20 mouse cellular contexts compared by ENCODE assay signal in the genomic region with DNA sequence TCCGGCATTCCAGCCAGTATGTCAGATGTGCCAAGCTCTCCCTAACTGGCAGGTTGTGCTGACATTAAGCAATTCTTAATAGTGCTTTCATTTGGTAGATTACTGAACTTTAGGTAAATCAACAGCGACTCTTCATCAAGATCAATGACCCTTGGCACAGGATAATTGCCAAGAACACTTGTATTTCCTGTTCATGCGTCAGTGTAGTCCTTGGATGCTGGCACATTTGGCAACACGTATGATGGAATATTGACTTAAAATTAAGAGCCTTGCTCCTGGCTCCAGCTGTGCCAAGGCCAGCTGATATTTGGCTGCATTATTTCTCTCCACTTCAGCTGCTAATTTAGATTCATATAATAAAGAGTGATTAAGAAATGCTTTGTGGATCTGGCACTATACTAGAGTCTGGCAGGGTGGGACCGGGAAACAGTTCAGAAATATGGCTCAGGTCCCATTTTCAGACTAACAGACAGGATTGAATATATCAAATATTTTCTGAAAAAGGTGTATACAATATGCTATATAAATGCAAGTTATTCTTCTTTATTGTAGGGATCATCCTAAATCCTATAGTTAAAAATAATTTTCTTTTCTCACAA.
DNase-seq lines count a peak whose midpoint lies in the region; ATAC-seq and TF ChIP-seq lines count a peak whose summit lies in the region.
"Had no signal": no experiment of that assay in that cellular context is flagged by ENCODE, and none has a peak within 500 bp of the region (broad histone marks: within the 10 kb centered on the region; RNA-seq: fewer than 3 reads in every experiment).

No protein-coding gene starts in this region.

- peak; percentile 53; the same call in 1 of the 2 replicates for ATAC-seq in forebrain, embryonic 15.5 days (replicated peaks)
- peak; percentile 45; the same call in 1 of the 2 replicates for ATAC-seq in stomach, postnatal 0 days (ENCODE audit: low FRiP score, low TSS enrichment)

- no peaks in the 10 kb centered on the region for H3K9me3 ChIP-seq in forebrain, embryonic 15.5 days
- H3K9me3 ChIP-seq in forebrain, embryonic 10.5 days, result no peaks in the 10 kb centered on the region
- H3K9me3 ChIP-seq in stomach, postnatal 0 days (ENCODE audit: control insufficient read depth, low read length), result no peaks in the 10 kb centered on the region
- H3K9me3 ChIP-seq: G1E; heart, embryonic 12.5 days; stomach, embryonic 15.5 days had no signal

- no peak for TF ChIP-seq POLR2A in liver, adult 2 months (IDR thresholded peaks at IDR 0.05; ENCODE audit: extremely low read depth, insufficient read depth, low read length)

- peaks cover 15% of the 10 kb centered on the region for H3K4me1 ChIP-seq in forebrain, embryonic 15.5 days
- peaks cover 28% of the 10 kb centered on the region for H3K4me1 ChIP-seq in forebrain, embryonic 10.5 days
- H3K4me1 ChIP-seq in liver, adult 2 months (ENCODE audit: control insufficient read depth, insufficient read depth, low read length), result peaks cover 8% of the 10 kb centered on the region
- no peaks in the 10 kb centered on the region for H3K4me1 ChIP-seq in stomach, postnatal 0 days (replicated peaks; ENCODE audit: control insufficient read depth, insufficient read depth)
- H3K4me1 ChIP-seq: stomach, embryonic 15.5 days had no signal

- no peak for TF ChIP-seq EP300 in stomach, postnatal 0 days (optimal IDR thresholded peaks at IDR 0.05)

- H3K9ac ChIP-seq in forebrain, embryonic 15.5 days (replicated peaks), result no peak overlapping the region
- H3K9ac ChIP-seq in liver, adult 2 months (ENCODE audit: low read depth, low read length), result no peak overlapping the region
- no peak overlapping the region for H3K9ac ChIP-seq in stomach, postnatal 0 days (ENCODE audit: low read length)
- H3K9ac ChIP-seq: heart, embryonic 12.5 days; lung, embryonic 14.5 days; stomach, embryonic 15.5 days had no signal

- H3K4me2 ChIP-seq in forebrain, embryonic 15.5 days (replicated peaks), result no peak overlapping the region
- no peak overlapping the region for H3K4me2 ChIP-seq in stomach, postnatal 0 days (replicated peaks; ENCODE audit: low read depth)
- H3K4me2 ChIP-seq: heart, embryonic 12.5 days; lung, embryonic 14.5 days; midbrain, embryonic 11.5 days; stomach, embryonic 15.5 days had no signal

- H3K27me3 ChIP-seq in forebrain, embryonic 15.5 days, result no peaks in the 10 kb centered on the region
- no peaks in the 10 kb centered on the region for H3K27me3 ChIP-seq in forebrain, embryonic 10.5 days (ENCODE audit: poor library complexity, severe bottlenecking)
- H3K27me3 ChIP-seq in liver, adult 2 months (ENCODE audit: control insufficient read depth, insufficient read depth, low read length), result peaks cover 10% of the 10 kb centered on the region; the same call in 1 of the 2 replicates
- no peaks in the 10 kb centered on the region for H3K27me3 ChIP-seq in stomach, postnatal 0 days (ENCODE audit: control insufficient read depth, insufficient read depth, low read length)
- H3K27me3 ChIP-seq: heart, embryonic 12.5 days; stomach, embryonic 15.5 days had no signal

- no peak for TF ChIP-seq CTCF in liver, adult 2 months (IDR thresholded peaks at IDR 0.05; ENCODE audit: low read depth, low read length)
- TF ChIP-seq CTCF in stomach, postnatal 0 days (IDR thresholded peaks at IDR 0.05; ENCODE audit: low read depth), result no peak

- H3K4me3 ChIP-seq in forebrain, embryonic 15.5 days, result no peak overlapping the region
- H3K4me3 ChIP-seq in forebrain, embryonic 10.5 days, result no peak overlapping the region
- no peak overlapping the region for H3K4me3 ChIP-seq in liver, adult 2 months (ENCODE audit: insufficient read depth, low read depth, low read length)
- H3K4me3 ChIP-seq in stomach, postnatal 0 days (ENCODE audit: low read depth, low read length), result no peak overlapping the region
- H3K4me3 ChIP-seq: heart, embryonic 12.5 days; layer of hippocampus, adult 2 months; myocyte; stomach, embryonic 15.5 days had no signal

- no peaks in the 10 kb centered on the region for H3K36me3 ChIP-seq in forebrain, embryonic 15.5 days
- no peaks in the 10 kb centered on the region for H3K36me3 ChIP-seq in forebrain, embryonic 10.5 days (replicated peaks)
- no peaks in the 10 kb centered on the region for H3K36me3 ChIP-seq in liver, adult 2 months (ENCODE audit: control insufficient read depth, insufficient read depth, low read length)
- no peaks in the 10 kb centered on the region for H3K36me3 ChIP-seq in stomach, postnatal 0 days (ENCODE audit: control insufficient read depth, insufficient read depth, low read length)
- H3K36me3 ChIP-seq: G1E; heart, embryonic 12.5 days; stomach, embryonic 15.5 days had no signal

- peak overlapping the region; percentile 71 for H3K27ac ChIP-seq in forebrain, embryonic 15.5 days (replicated peaks)
- H3K27ac ChIP-seq in forebrain, embryonic 10.5 days, result no peak overlapping the region
- H3K27ac ChIP-seq in liver, adult 2 months (replicated peaks; ENCODE audit: insufficient read depth, low read depth, low read length), result no peak overlapping the region
- no peak overlapping the region for H3K27ac ChIP-seq in stomach, postnatal 0 days (replicated peaks)
- H3K27ac ChIP-seq: stomach, embryonic 15.5 days had no signal

- 67% methylated on average over 5 of the region's 5 CpGs for WGBS in forebrain, embryonic 15.5 days
- 91% methylated on average over 5 of the region's 5 CpGs for WGBS in forebrain, embryonic 10.5 days
- 16% methylated on average over 5 of the region's 5 CpGs for WGBS in liver, adult 2 months
- 54% methylated on average over 5 of the region's 5 CpGs for WGBS in stomach, postnatal 0 days

- DNase-seq in forebrain, embryonic 10.5 days (ENCODE audit: extremely low spot score, low spot score), result no peak
- DNase-seq in liver, adult 2 months (ENCODE audit: extremely low read depth, low read depth, low spot score), result peak; percentile 100
- no peak for DNase-seq in liver
- DNase-seq in lung, adult 18-20 months, result peak; percentile 49 to 81
- DNase-seq in stomach, postnatal 0 days (ENCODE audit: low spot score), result no peak
- DNase-seq in yolk sac, embryonic 10.5 days (ENCODE audit: low spot score), result no peak
- DNase-seq in layer of hippocampus, adult 11-12 months (ENCODE audit: low spot score), result no peak
- DNase-seq: cerebellum, adult 2 months; gastrocnemius, postnatal 25 days; heart, postnatal 4 days; kidney, adult 11 months; spleen, adult 18-20 months had no signal

- H3K79me2 ChIP-seq in liver, adult 2 months (ENCODE audit: control insufficient read depth, insufficient read depth, low read length), result no peaks in the 10 kb centered on the region

Comparison
In these comparisons a context has a peak if more than half of its experiments do, and no peak if none do; other contexts are left out.
1. DNase-seq: peak in liver, adult 2 months (single experiment) and lung, adult 18-20 months (2 of 2); none in forebrain, embryonic 10.5 days (single experiment), liver (single experiment), stomach, postnatal 0 days (single experiment), yolk sac, embryonic 10.5 days (single experiment) and layer of hippocampus, adult 11-12 months (single experiment).